Mouse (Mus musculus) intestine, embryonic 14.5 days (tissue): ENCODE results near the gene Gm15155. TPM values are rescaled to one million over a fixed set of nuclear protein-coding genes. Genes with fewer than 3 reads are reported as not detected.

ENCODE experiments used
- polyA plus RNA-seq: library from polyadenylated mRNA; unstranded; fragments of >200 nt; fragmentation: Nextera tagmentation; extraction: Ambion mirVana; gene quantifications from 2 replicates; pipeline ENCODE4 v1.2.1, GENCODE M21; 2014

The Gm15155 gene
- polyA plus RNA-seq, 1 experiment from 2014 or later, result not detected

Other genes with a start within 250 kb of the Gm15155 start
- gene Ptchd1, start 927 bp upstream of the Gm15155 start, polyA plus RNA-seq, result 1.1 TPM in 2 replicates